Mouse (Mus musculus) lung, embryonic 14.5 days (tissue): ENCODE results near the gene Phlpp2. TPM values are rescaled to one million over a fixed set of nuclear protein-coding genes. Genes with fewer than 3 reads are reported as not detected.

Source experiments
- ATAC-seq: fragments of 200-750 bp; cut with Nextera tagmentation; 2 replicates; pipeline ENCODE4 v1.8.0; 2017; ENCODE audit warnings: mild to moderate bottlenecking, moderate TSS enrichment, moderate library complexity; ENCODE audit not compliant: insufficient read depth
- DNase-seq: peaks from one replicate; pipeline ENCODE4 v3.0.0-alpha.2; 2015
- H3K27ac ChIP-seq: fragments of 300-500 bp; sonication (generic); 2 replicates; pipeline ENCODE4 v1.5.1; 2014; ENCODE audit warnings: low read depth, mild to moderate bottlenecking, moderate library complexity
- H3K27me3 ChIP-seq: fragments of 300-500 bp; sonication (generic); 2 replicates; pipeline ENCODE4 v1.6.1; 2014; ENCODE audit warnings: low read length, control low read depth; ENCODE audit not compliant: insufficient read depth
- H3K36me3 ChIP-seq: fragments of 300-500 bp; sonication (generic); 2 replicates; pipeline ENCODE4 v1.6.1; 2014; ENCODE audit warnings: control low read depth; ENCODE audit not compliant: insufficient read depth
- H3K4me1 ChIP-seq: fragments of 300-500 bp; sonication (generic); 2 replicates; pipeline ENCODE4 v1.6.1; 2014; ENCODE audit warnings: antibody characterized with exemption, control low read depth; ENCODE audit not compliant: insufficient read depth
- H3K4me2 ChIP-seq: fragments of 300-500 bp; sonication (generic); 2 replicates; pipeline ENCODE4 v1.6.1; 2014; ENCODE audit warnings: mild to moderate bottlenecking
- H3K4me3 ChIP-seq: fragments of 300-500 bp; sonication (generic); 2 replicates; pipeline ENCODE4 v1.5.1; 2014; ENCODE audit warnings: low read depth, low read length
- H3K9ac ChIP-seq: fragments of 300-500 bp; sonication (generic); 2 replicates; pipeline ENCODE4 v1.6.1; 2014
- H3K9me3 ChIP-seq: fragments of 300-500 bp; sonication (generic); 2 replicates; pipeline ENCODE4 v1.6.1; 2016; ENCODE audit warnings: low read depth, low read length, control low read depth
- CTCF ChIP-seq: IDR thresholded peaks from 2 replicates; pipeline ENCODE4 v1.5.1; 2016; ENCODE audit warnings: antibody characterized with exemption, low read depth
- WGBS: fragments of 180-500 bp; shearing (Covaris S2); extraction: QIAGEN DNeasy Blood & Tissue Kit; methylation state at CpG from one replicate; pipeline ENCODE4 v1.1.7; 2014; 5-methylcytosine and 5-hydroxymethylcytosine counted together
- polyA plus RNA-seq: library from polyadenylated mRNA; unstranded; fragments of >200 nt; fragmentation: Nextera tagmentation; extraction: Ambion mirVana; gene quantifications from 2 replicates; pipeline ENCODE4 v1.2.1, GENCODE M21; 2014

Phlpp2 gene
- polyA plus RNA-seq, 1 experiment from 2014 or later: 4.4 TPM

DNA sequence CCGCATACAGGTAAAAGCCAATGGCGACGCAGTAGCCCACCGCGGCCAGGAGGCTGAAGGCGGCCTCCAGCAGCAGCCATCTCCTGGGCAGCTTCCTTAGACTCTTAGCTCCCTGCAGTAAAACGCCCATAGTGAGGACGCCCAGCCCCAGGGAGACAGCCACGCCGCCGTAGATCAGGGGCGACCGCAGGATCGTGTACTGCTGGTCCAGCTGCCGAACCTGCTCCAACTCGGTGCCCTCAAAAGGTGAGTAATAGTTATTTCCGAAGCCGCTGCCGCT lies 79.9 kb downstream of the Phlpp2 start:
- H3K36me3 ChIP-seq: peaks cover 7% of the 10 kb centered on the region; the same call in 1 of the 2 replicates
- H3K9me3 ChIP-seq: no peaks in the 10 kb centered on the region
- no peaks in the 10 kb centered on the region for H3K4me1 ChIP-seq
- no peak overlapping the region for H3K27ac ChIP-seq
- TF ChIP-seq CTCF: no peak
- H3K9ac ChIP-seq: peak overlapping the region; percentile 10; the same call in 1 of the 2 replicates
- peaks cover 17% of the 10 kb centered on the region for H3K27me3 ChIP-seq
- H3K4me2 ChIP-seq: peak overlapping the region; percentile 60
- ATAC-seq (0 out of 2 replicates have a peak, but pooled peaks have one; percentile 16), DNase-seq (no peak)
- 2% methylated on average over 19 of the region's 19 CpGs for WGBS
- H3K4me3 ChIP-seq: peak overlapping the region; percentile 20

DNA sequence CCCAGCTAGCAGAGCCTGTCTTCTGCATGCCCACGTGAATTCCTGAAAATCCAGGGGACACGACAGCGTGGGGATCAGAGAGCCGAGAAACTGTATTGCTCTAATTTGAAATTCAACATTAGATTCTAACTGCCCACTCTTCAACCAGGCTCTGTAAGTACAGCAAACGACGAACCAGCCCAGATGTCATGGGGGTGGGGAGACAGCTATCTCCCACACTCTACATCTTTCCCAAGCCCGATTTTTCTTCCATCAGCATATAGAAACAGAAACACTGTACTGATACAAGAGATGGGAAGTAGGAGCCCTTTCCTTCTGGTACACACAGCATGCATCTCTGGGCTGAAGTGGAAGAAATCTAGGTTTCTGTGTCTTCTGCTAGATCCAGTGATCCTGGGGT lies 83.8 kb downstream of the Phlpp2 start:
- Histone ChIP-seq H3K27me3 (peaks cover 11% of the 10 kb centered on the region), H3K4me3 (no peak overlapping the region), H3K4me1 (peaks cover under 1% of the 10 kb centered on the region; the same call in 1 of the 2 replicates), H3K9me3 (no peaks in the 10 kb centered on the region), H3K9ac (no peak overlapping the region), H3K4me2 (no peak overlapping the region), H3K36me3 (no peaks in the 10 kb centered on the region), H3K27ac (no peak overlapping the region)
- no peak for ATAC-seq
- DNase-seq: no peak
- TF ChIP-seq CTCF: no peak
- WGBS: 64% methylated on average over 7 of the region's 7 CpGs

- TF ChIP-seq CTCF: no peak
- no peak overlapping the region for H3K27ac ChIP-seq
- 51% methylated on average over 13 of the region's 13 CpGs for WGBS
- H3K4me2 ChIP-seq: no peak overlapping the region
- ATAC-seq: no peak
- no peaks in the 10 kb centered on the region for H3K9me3 ChIP-seq
- peaks cover 7% of the 10 kb centered on the region; the same call in 1 of the 2 replicates for H3K4me1 ChIP-seq
- no peak overlapping the region for H3K4me3 ChIP-seq
- H3K9ac ChIP-seq: no peak overlapping the region
- peak; percentile 15 for DNase-seq
- H3K36me3 ChIP-seq: no peaks in the 10 kb centered on the region
- no peaks in the 10 kb centered on the region for H3K27me3 ChIP-seq
These were observed 86.2 kb downstream of the Phlpp2 start for GRCm38 (mm10) chr8:109954486-109954948.

DNA sequence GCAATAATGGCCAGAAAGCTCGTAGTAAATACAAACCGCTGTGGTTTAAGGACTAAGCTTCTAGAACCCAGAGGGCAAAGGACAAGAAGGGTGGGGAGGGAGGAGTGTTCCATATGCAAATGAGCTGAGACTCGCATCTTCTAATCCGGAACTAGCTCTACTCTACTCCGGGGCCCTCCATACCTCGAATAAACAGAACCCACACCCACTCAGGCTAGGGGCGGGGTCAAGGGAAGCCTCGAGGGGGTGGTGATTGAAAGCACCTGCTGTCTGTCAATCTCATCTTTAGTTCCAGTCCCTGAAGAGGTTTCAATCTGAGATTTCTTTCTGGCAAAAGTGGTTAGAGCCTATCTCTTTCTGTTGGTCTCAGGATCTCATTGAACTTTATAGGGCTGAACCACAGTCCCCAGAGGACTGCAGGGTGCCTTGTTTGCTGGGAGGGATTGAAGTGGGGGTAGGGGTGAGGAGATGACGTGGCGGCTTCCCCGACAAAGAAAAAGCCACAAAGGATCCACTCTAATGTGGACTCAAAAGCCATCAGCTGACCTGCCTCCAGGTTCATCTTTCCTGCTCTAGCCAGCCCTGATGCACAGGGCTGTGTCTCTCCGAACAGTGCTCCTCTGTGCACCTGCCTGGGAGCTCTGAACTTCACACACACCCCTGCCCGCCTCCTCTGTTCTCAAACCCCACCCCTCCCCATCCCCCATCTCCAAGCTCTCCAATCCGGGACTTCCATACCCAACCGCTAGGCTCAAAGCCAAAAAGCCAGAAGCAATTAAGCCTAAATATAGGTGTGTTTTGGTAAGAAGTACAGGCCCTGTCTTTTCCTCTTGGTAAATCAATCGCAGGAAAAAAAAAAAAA lies 89.1 kb downstream of the Phlpp2 start:
- no peak; the same call in 1 of the 2 replicates for TF ChIP-seq CTCF
- no peak overlapping the region for H3K4me3 ChIP-seq
- peaks cover 7% of the 10 kb centered on the region for H3K4me1 ChIP-seq
- H3K4me2 ChIP-seq: peak overlapping the region; percentile 27; the same call in 1 of the 2 replicates
- H3K27me3 ChIP-seq: peaks cover 13% of the 10 kb centered on the region
- H3K9me3 ChIP-seq: no peaks in the 10 kb centered on the region
- ATAC-seq (peak; percentile 68; the same call in 1 of the 2 replicates), DNase-seq (peak; percentile 57)
- H3K9ac ChIP-seq: no peak overlapping the region
- no peak overlapping the region for H3K27ac ChIP-seq
- whole genome bisulfite sequencing: 8% methylated on average over 16 of the region's 16 CpGs
- no peaks in the 10 kb centered on the region for H3K36me3 ChIP-seq

- no peak overlapping the region for H3K4me2 ChIP-seq
- H3K27ac ChIP-seq: peak overlapping the region; percentile 73
- DNase-seq: peak; percentile 12
- no peaks in the 10 kb centered on the region for H3K36me3 ChIP-seq
- TF ChIP-seq CTCF: no peak
- no peak overlapping the region for H3K4me3 ChIP-seq
- H3K9me3 ChIP-seq: no peaks in the 10 kb centered on the region
- peaks cover 16% of the 10 kb centered on the region for H3K27me3 ChIP-seq
- H3K9ac ChIP-seq: no peak overlapping the region
- ATAC-seq: no peak
- peaks cover 7% of the 10 kb centered on the region for H3K4me1 ChIP-seq
- WGBS: 20% methylated on average over 12 of the region's 12 CpGs
These were observed 89.8 kb downstream of the Phlpp2 start for GRCm38 (mm10) chr8:109958036-109958655.

- 61% methylated on average over 4 of the region's 4 CpGs for WGBS
- Histone ChIP-seq H3K4me2 (no peak overlapping the region), H3K4me1 (peaks cover 7% of the 10 kb centered on the region), H3K36me3 (no peaks in the 10 kb centered on the region), H3K27ac (no peak overlapping the region), H3K9me3 (no peaks in the 10 kb centered on the region), H3K27me3 (peaks cover 16% of the 10 kb centered on the region), H3K4me3 (no peak overlapping the region), H3K9ac (no peak overlapping the region)
- TF ChIP-seq CTCF: no peak
- ATAC-seq (no peak), DNase-seq (no peak)
These were observed 90.8 kb downstream of the Phlpp2 start for GRCm38 (mm10) chr8:109959112-109959511.
